Mouse (Mus musculus): ENCODE data around the gene Serpinb3d. TPM values are rescaled to one million over a fixed set of nuclear protein-coding genes. Genes with fewer than 3 reads are reported as not detected.

Gene Serpinb3d
- polyA plus RNA-seq (2012; rRNA removed), result not detected in 2 replicates

GRCm38 (mm10) chr1:107083406-107083805, at the start of gene Serpinb3d:
TSS of gene Serpinb3d (minus strand) at chr1:107083506.

DNA sequence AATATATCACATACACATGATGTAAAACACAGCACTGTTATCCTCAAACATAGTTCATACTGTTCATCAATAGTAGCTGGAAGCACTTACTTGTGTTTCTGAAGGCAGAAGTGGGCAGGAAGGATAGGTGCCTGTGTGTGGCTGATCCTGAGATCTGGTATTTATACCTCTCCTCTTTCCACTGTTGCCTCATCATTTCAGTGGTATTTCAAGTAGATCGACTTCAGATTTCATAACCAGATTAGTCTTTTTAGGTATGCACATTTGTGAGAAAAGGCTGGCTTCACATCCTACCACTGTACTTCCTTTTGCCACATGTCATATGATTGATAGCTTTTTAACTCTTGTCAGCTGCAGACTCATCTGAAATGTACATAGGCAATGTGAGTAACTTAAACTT, 31.1 kb downstream of the Serpinb3d start, which contains the start of gene Serpinb3a:
Serpinb3a (minus strand) TSS at position 101 of the 400 bp plus-strand sequence.

Other genes with a start within 250 kb of the Serpinb3d start
- 4.6 and 5.2 TPM in 2 replicates for gene Serpinb5, start 222.3 kb downstream of the Serpinb3d start, polyA plus RNA-seq (2012; rRNA removed)
- gene Serpinb12, start 149.1 kb downstream of the Serpinb3d start, polyA plus RNA-seq (2012; rRNA removed), result not detected in 2 replicates
- not detected in 2 replicates for gene Serpinb13, start 102.5 kb downstream of the Serpinb3d start, polyA plus RNA-seq (2012; rRNA removed)
- gene Serpinb3a, start 31.2 kb downstream of the Serpinb3d start, polyA plus RNA-seq (2012; rRNA removed), result not detected in 2 replicates
- gene Serpinb3b, start 194.9 kb upstream of the Serpinb3d start, polyA plus RNA-seq (2012; rRNA removed), result not detected in 2 replicates
- gene Serpinb3c, start 194.9 kb upstream of the Serpinb3d start, polyA plus RNA-seq (2012; rRNA removed), result not detected in 2 replicates